Mouse (Mus musculus) lung, embryonic 16.5 days (tissue): ENCODE measurements around the gene Capzb. TPM values are rescaled to one million over a fixed set of nuclear protein-coding genes. Genes with fewer than 3 reads are reported as not detected.

Source experiments
- ATAC-seq: fragments of 200-750 bp; cut with Nextera tagmentation; 2 replicates; pipeline ENCODE4 v1.8.0; 2017; ENCODE audit warnings: low read depth, mild to moderate bottlenecking, moderate library complexity
- H3K27ac ChIP-seq: fragments of 300-500 bp; sonication (generic); 2 replicates; pipeline ENCODE4 v1.5.1; 2014; ENCODE audit warnings: mild to moderate bottlenecking, control low read depth, low read length
- H3K27me3 ChIP-seq: fragments of 300-500 bp; sonication (generic); 2 replicates; pipeline ENCODE4 v1.6.1; 2014; ENCODE audit warnings: low read depth, low read length, mixed read lengths; ENCODE audit not compliant: control insufficient read depth, insufficient read depth
- H3K36me3 ChIP-seq: fragments of 300-500 bp; sonication (generic); 2 replicates; pipeline ENCODE4 v1.6.1; 2014; ENCODE audit warnings: low read length; ENCODE audit not compliant: control insufficient read depth, insufficient read depth
- H3K4me1 ChIP-seq: fragments of 300-500 bp; sonication (generic); replicated peaks from 2 replicates; pipeline ENCODE4 v1.6.1; 2014; ENCODE audit warnings: low read length, mixed read lengths; ENCODE audit not compliant: control insufficient read depth, insufficient read depth
- H3K4me2 ChIP-seq: fragments of 300-500 bp; sonication (generic); 2 replicates; pipeline ENCODE4 v1.6.1; 2014; ENCODE audit warnings: low read depth, low read length, control low read depth
- H3K4me3 ChIP-seq: fragments of 300-500 bp; sonication (generic); 2 replicates; pipeline ENCODE4 v1.5.1; 2014; ENCODE audit warnings: mild to moderate bottlenecking, low read length, control low read depth
- H3K9ac ChIP-seq: fragments of 300-500 bp; sonication (generic); 2 replicates; pipeline ENCODE4 v1.6.1; 2014; ENCODE audit warnings: low read length, control low read depth
- H3K9me3 ChIP-seq: fragments of 300-500 bp; sonication (generic); 2 replicates; pipeline ENCODE4 v1.6.1; 2016; ENCODE audit warnings: low read length; ENCODE audit not compliant: control insufficient read depth
- WGBS: fragments of 180-500 bp; shearing (Covaris S2); extraction: QIAGEN DNeasy Blood & Tissue Kit; methylation state at CpG from one replicate; pipeline ENCODE4 v1.1.7; 2014; 5-methylcytosine and 5-hydroxymethylcytosine counted together
- polyA plus RNA-seq: library from polyadenylated mRNA; unstranded; fragments of >200 nt; fragmentation: Nextera tagmentation; extraction: Ambion mirVana; gene quantifications from 2 replicates; pipeline ENCODE4 v1.2.1, GENCODE M21; 2015

Gene Capzb
- polyA plus RNA-seq, 1 experiment from 2014 or later = 473 TPM

- Histone ChIP-seq H3K9me3 (no peaks in the 10 kb centered on the region), H3K4me1 (peaks cover 14% of the 10 kb centered on the region), H3K9ac (peak overlapping the region; percentile 95), H3K4me2 (peak overlapping the region; percentile 98), H3K27ac (peak overlapping the region; percentile 75), H3K36me3 (peaks cover 10% of the 10 kb centered on the region; the same call in 1 of the 2 replicates), H3K27me3 (no peaks in the 10 kb centered on the region), H3K4me3 (peak overlapping the region; percentile 93)
- ATAC-seq = peak; percentile 73
- WGBS = under 1% methylated on average over 53 of the region's 53 CpGs
Measured at GRCm38 (mm10) chr4:139310899-139311701, 118.4 kb downstream of the Capzb start.

GRCm38 (mm10) chr4:139311707-139312106, 119.0 kb downstream of the Capzb start:
- Histone ChIP-seq H3K4me3 (peak overlapping the region; percentile 93), H3K4me2 (peak overlapping the region; percentile 98), H3K9me3 (no peaks in the 10 kb centered on the region), H3K9ac (peak overlapping the region; percentile 95), H3K27me3 (no peaks in the 10 kb centered on the region), H3K27ac (no peak overlapping the region), H3K4me1 (peaks cover 14% of the 10 kb centered on the region), H3K36me3 (peaks cover 10% of the 10 kb centered on the region; the same call in 1 of the 2 replicates)
- ATAC-seq = no peak
- WGBS = 14% methylated on average over 14 of the region's 14 CpGs

- peaks cover 14% of the 10 kb centered on the region for H3K4me1 ChIP-seq
- no peak overlapping the region for H3K4me3 ChIP-seq
- no peak overlapping the region for H3K27ac ChIP-seq
- ATAC-seq = no peak
- WGBS = 66% methylated on average over 4 of the region's 4 CpGs
- no peak overlapping the region for H3K4me2 ChIP-seq
- H3K9ac ChIP-seq = no peak overlapping the region
- peaks cover 10% of the 10 kb centered on the region; the same call in 1 of the 2 replicates for H3K36me3 ChIP-seq
- H3K27me3 ChIP-seq = no peaks in the 10 kb centered on the region
- H3K9me3 ChIP-seq = no peaks in the 10 kb centered on the region
Measured at GRCm38 (mm10) chr4:139312632-139313031, 119.9 kb downstream of the Capzb start.

GRCm38 (mm10) chr4:139318449-139318848, 125.8 kb downstream of the Capzb start:
- Histone ChIP-seq H3K4me1 (no peaks in the 10 kb centered on the region), H3K9ac (no peak overlapping the region), H3K4me2 (no peak overlapping the region), H3K27ac (no peak overlapping the region), H3K4me3 (no peak overlapping the region), H3K9me3 (no peaks in the 10 kb centered on the region), H3K36me3 (peaks cover 10% of the 10 kb centered on the region; the same call in 1 of the 2 replicates), H3K27me3 (no peaks in the 10 kb centered on the region)
- no peak for ATAC-seq
- WGBS = 89% methylated on average over 11 of the region's 11 CpGs

- H3K4me3 ChIP-seq = no peak overlapping the region
- H3K9me3 ChIP-seq = no peaks in the 10 kb centered on the region
- WGBS = 88% methylated on average over 4 of the region's 4 CpGs
- no peak for ATAC-seq
- no peak overlapping the region for H3K4me2 ChIP-seq
- no peak overlapping the region for H3K9ac ChIP-seq
- no peaks in the 10 kb centered on the region for H3K4me1 ChIP-seq
- no peak overlapping the region for H3K27ac ChIP-seq
- H3K36me3 ChIP-seq = peaks cover 9% of the 10 kb centered on the region; the same call in 1 of the 2 replicates
- no peaks in the 10 kb centered on the region for H3K27me3 ChIP-seq
Measured at GRCm38 (mm10) chr4:139319740-139320139, 127.0 kb downstream of the Capzb start.

- Histone ChIP-seq H3K36me3 (no peaks in the 10 kb centered on the region), H3K27ac (no peak overlapping the region), H3K27me3 (no peaks in the 10 kb centered on the region; the same call in 1 of the 2 replicates), H3K4me1 (no peaks in the 10 kb centered on the region), H3K9ac (0 out of 2 replicates have a peak overlapping the region, but pooled peaks have one; percentile 40), H3K9me3 (no peaks in the 10 kb centered on the region), H3K4me2 (peak overlapping the region; percentile 53), H3K4me3 (peak overlapping the region; percentile 41)
- peak; percentile 90 for ATAC-seq
- WGBS = 8% methylated on average over 10 of the region's 10 CpGs
Measured at GRCm38 (mm10) chr4:139330605-139331004, 137.9 kb downstream of the Capzb start.

- no peak for ATAC-seq
- H3K4me3 ChIP-seq = no peak overlapping the region
- 33% methylated on average over 7 of the region's 9 CpGs for WGBS
- H3K36me3 ChIP-seq = no peaks in the 10 kb centered on the region
- H3K27ac ChIP-seq = no peak overlapping the region
- H3K4me1 ChIP-seq = no peaks in the 10 kb centered on the region; the same call in 1 of the 2 replicates
- no peak overlapping the region for H3K4me2 ChIP-seq
- no peaks in the 10 kb centered on the region for H3K9me3 ChIP-seq
- peaks cover 10% of the 10 kb centered on the region; the same call in 1 of the 2 replicates for H3K27me3 ChIP-seq
- H3K9ac ChIP-seq = no peak overlapping the region
Measured at GRCm38 (mm10) chr4:139334631-139335295, 142.1 kb downstream of the Capzb start.

GRCm38 (mm10) chr4:139335507-139335906, 142.8 kb downstream of the Capzb start:
- H3K36me3 ChIP-seq = no peaks in the 10 kb centered on the region
- no peak overlapping the region for H3K9ac ChIP-seq
- no peaks in the 10 kb centered on the region; the same call in 1 of the 2 replicates for H3K4me1 ChIP-seq
- peaks cover 10% of the 10 kb centered on the region; the same call in 1 of the 2 replicates for H3K27me3 ChIP-seq
- no peak overlapping the region for H3K27ac ChIP-seq
- H3K9me3 ChIP-seq = no peaks in the 10 kb centered on the region
- no peak overlapping the region for H3K4me2 ChIP-seq
- 30% methylated on average over 7 of the region's 7 CpGs for WGBS
- no peak overlapping the region for H3K4me3 ChIP-seq
- no peak for ATAC-seq
